Mouse (Mus musculus): ENCODE measurements around the gene Rhoh.

Gene Rhoh

GRCm38 (mm10) chr5:65934783-65935182 lies 73.8 kb downstream of the Rhoh start, which contains the start of gene Chrna9:
Gene Chrna9 (plus strand): TSS chr5:65934921.
- DNase-seq = no peak

- no peak for DNase-seq
Measured at GRCm38 (mm10) chr5:65937011-65937726, 76.2 kb downstream of the Rhoh start.

- DNase-seq = peak; percentile 79 to 89
Measured at GRCm38 (mm10) chr5:65937998-65938715, 77.1 kb downstream of the Rhoh start.

- DNase-seq = no peak
Measured at GRCm38 (mm10) chr5:65941145-65941544, 80.1 kb downstream of the Rhoh start.

Measured in lung, postnatal 4 days (tissue).